ENCODE assay signal across 19 mouse cellular contexts in genomic region chr9:77353942-77354341, GRCm38 (mm10). TPM values are rescaled to one million over a fixed set of nuclear protein-coding genes. Genes with fewer than 3 reads are reported as not detected.
DNase-seq lines count a peak whose midpoint lies in the region; ATAC-seq and TF ChIP-seq lines count a peak whose summit lies in the region.
"Had no signal": no experiment of that assay in that cellular context is flagged by ENCODE, and none has a peak within 500 bp of the region (broad histone marks: within the 10 kb centered on the region; RNA-seq: fewer than 3 reads in every experiment).

No protein-coding gene starts in this region.

- no peak; the same call in 1 of the 2 replicates for TF ChIP-seq RAD21 in MEL (IDR thresholded peaks at IDR 0.05; ENCODE audit: low read depth, low read length)

- TF ChIP-seq POLR2A in MEL (IDR thresholded peaks at IDR 0.05; ENCODE audit: control insufficient read depth in 1 of 2, insufficient read depth in 1 of 2, low read depth in 1 of 2, low read length in 2 of 2, poor library complexity in 1 of 2), result no peak

- TF ChIP-seq CTCF in layer of hippocampus, adult 2 months (conservative IDR thresholded peaks at IDR 0.05), result peak; percentile 65
- peak in 2 of 3 experiments; percentile 29 to 56; a peak in 2 of 6 replicates for TF ChIP-seq CTCF in MEL (IDR thresholded peaks at IDR 0.05 in 2 of 3, conservative IDR thresholded peaks at IDR 0.05 in 1 of 3; ENCODE audit: control insufficient read depth in 1 of 3, insufficient read depth in 1 of 3, low read depth in 2 of 3, low read length in 3 of 3, poor library complexity in 1 of 3, severe bottlenecking in 1 of 3)
- peak; percentile 40 for TF ChIP-seq CTCF in stomach, postnatal 0 days (IDR thresholded peaks at IDR 0.05; ENCODE audit: low read depth)

- no peaks in the 10 kb centered on the region for H3K27me3 ChIP-seq in MEL (ENCODE audit: control insufficient read depth in 1 of 2, insufficient read depth in 2 of 2, low read length in 2 of 2)
- H3K27me3 ChIP-seq in stomach, postnatal 0 days (ENCODE audit: control insufficient read depth, insufficient read depth, low read length), result no peaks in the 10 kb centered on the region
- H3K27me3 ChIP-seq: embryonic facial prominence, embryonic 13.5 days; intestine, embryonic 15.5 days; midbrain, embryonic 13.5 days had no signal

- no peaks in the 10 kb centered on the region for H3K9me3 ChIP-seq in MEL (replicated peaks; ENCODE audit: insufficient read depth, low read length)
- H3K9me3 ChIP-seq in stomach, postnatal 0 days (ENCODE audit: control insufficient read depth, low read length), result no peaks in the 10 kb centered on the region
- H3K9me3 ChIP-seq: embryonic facial prominence, embryonic 13.5 days; hindbrain, embryonic 10.5 days; intestine, embryonic 15.5 days; midbrain, embryonic 13.5 days had no signal

- no peaks in the 10 kb centered on the region for H3K4me1 ChIP-seq in MEL (ENCODE audit: control insufficient read depth in 1 of 2, insufficient read depth in 2 of 2, low read length in 2 of 2)
- no peaks in the 10 kb centered on the region for H3K4me1 ChIP-seq in stomach, postnatal 0 days (replicated peaks; ENCODE audit: control insufficient read depth, insufficient read depth)
- H3K4me1 ChIP-seq: embryonic facial prominence, embryonic 13.5 days; hindbrain, embryonic 10.5 days; intestine, embryonic 15.5 days; midbrain, embryonic 13.5 days had no signal

- no peak for DNase-seq in layer of hippocampus, adult 2 months (ENCODE audit: low spot score in 2 of 2)
- DNase-seq in layer of hippocampus, postnatal 25 days (ENCODE audit: extremely low spot score in 1 of 2, low spot score in 1 of 2), result no peak
- peak; percentile 11 for DNase-seq in thymus, postnatal 0 days (ENCODE audit: low spot score)
- no peak for DNase-seq in thymus, adult 18-20 months
- DNase-seq in MEL (ENCODE audit: low read depth, low spot score), result peak; percentile 9
- no peak for DNase-seq in stomach, postnatal 0 days (ENCODE audit: low spot score)
- no peak for DNase-seq in layer of hippocampus, adult 8-10 months (ENCODE audit: low spot score in 2 of 2)
- DNase-seq: cerebellum, adult 11 months; gastrocnemius, postnatal 25 days; kidney, postnatal 25 days; left cerebral cortex, postnatal 4 days; lung, postnatal 4 days; right cerebral cortex, postnatal 14 days had no signal

- no peaks in the 10 kb centered on the region for H3K79me2 ChIP-seq in MEL (ENCODE audit: control insufficient read depth, insufficient read depth, low read length, poor library complexity)

- WGBS in stomach, postnatal 0 days, result 85% methylated on average over 4 of the region's 4 CpGs

- no peak overlapping the region for H3K4me2 ChIP-seq in stomach, postnatal 0 days (replicated peaks; ENCODE audit: low read depth)
- H3K4me2 ChIP-seq: embryonic facial prominence, embryonic 13.5 days; intestine, embryonic 15.5 days; midbrain, embryonic 13.5 days had no signal

- H3K4me3 ChIP-seq in layer of hippocampus, adult 2 months, result no peak overlapping the region
- H3K4me3 ChIP-seq in MEL (ENCODE audit: control insufficient read depth in 1 of 2, insufficient read depth in 1 of 2, low read depth in 2 of 2, low read length in 2 of 2), result no peak overlapping the region
- H3K4me3 ChIP-seq in stomach, postnatal 0 days (ENCODE audit: low read depth, low read length), result no peak overlapping the region
- H3K4me3 ChIP-seq: embryonic facial prominence, embryonic 13.5 days; hindbrain, embryonic 10.5 days; intestine, embryonic 15.5 days; midbrain, embryonic 13.5 days had no signal

- no peak overlapping the region for H3K9ac ChIP-seq in MEL (ENCODE audit: control insufficient read depth, low read depth, low read length, poor library complexity, severe bottlenecking)
- H3K9ac ChIP-seq in stomach, postnatal 0 days (ENCODE audit: low read length), result no peak overlapping the region
- H3K9ac ChIP-seq: embryonic facial prominence, embryonic 13.5 days; intestine, embryonic 15.5 days; midbrain, embryonic 13.5 days had no signal

- no peak overlapping the region for H3K27ac ChIP-seq in layer of hippocampus, adult 2 months
- H3K27ac ChIP-seq in MEL (ENCODE audit: control insufficient read depth, low read depth, low read length), result no peak overlapping the region
- H3K27ac ChIP-seq in stomach, postnatal 0 days (replicated peaks), result no peak overlapping the region
- H3K27ac ChIP-seq: embryonic facial prominence, embryonic 13.5 days; hindbrain, embryonic 10.5 days; intestine, embryonic 15.5 days; midbrain, embryonic 13.5 days had no signal

- ATAC-seq in stomach, postnatal 0 days (ENCODE audit: low FRiP score, low TSS enrichment), result no peak
- ATAC-seq: activated CD4-positive, CD25-positive, alpha-beta regulatory T cell, adult 4 months; intestine, embryonic 15.5 days; midbrain, embryonic 13.5 days had no signal

- no peak for TF ChIP-seq EP300 in MEL (IDR thresholded peaks at IDR 0.05; ENCODE audit: low read depth in 1 of 2, low read length in 2 of 2)
- TF ChIP-seq EP300 in stomach, postnatal 0 days (optimal IDR thresholded peaks at IDR 0.05), result no peak

- H3K36me3 ChIP-seq in MEL (ENCODE audit: control insufficient read depth in 1 of 2, insufficient read depth in 2 of 2, low read length in 2 of 2), result no peaks in the 10 kb centered on the region
- H3K36me3 ChIP-seq in stomach, postnatal 0 days (ENCODE audit: control insufficient read depth, insufficient read depth, low read length), result no peaks in the 10 kb centered on the region
- H3K36me3 ChIP-seq: embryonic facial prominence, embryonic 13.5 days; hindbrain, embryonic 10.5 days; intestine, embryonic 15.5 days; midbrain, embryonic 13.5 days had no signal

TF ChIP-seq in MEL, 35 proteins besides CTCF, POLR2A, EP300 and RAD21:
- TF ChIP-seq TBP (IDR thresholded peaks at IDR 0.05; ENCODE audit: low read depth, low read length), result no peak
- no peak for TF ChIP-seq ZMIZ1 (IDR thresholded peaks at IDR 0.05; ENCODE audit: low read depth, low read length)
- TF ChIP-seq JUND (IDR thresholded peaks at IDR 0.05; ENCODE audit: low read depth, low read length), result no peak
- TF ChIP-seq USF2 (IDR thresholded peaks at IDR 0.05; ENCODE audit: borderline replicate concordance in 1 of 2, insufficient read depth in 1 of 2, low read depth in 1 of 2, low read length in 2 of 2), result no peak
- no peak for TF ChIP-seq ZKSCAN1 (IDR thresholded peaks at IDR 0.05; ENCODE audit: low read depth, low read length)
- no peak for TF ChIP-seq ELF1 (IDR thresholded peaks at IDR 0.05; ENCODE audit: low read depth, low read length)
- TF ChIP-seq MYB (IDR thresholded peaks at IDR 0.05; ENCODE audit: low read depth, low read length), result no peak
- TF ChIP-seq SIN3A (IDR thresholded peaks at IDR 0.05; ENCODE audit: low read length), result no peak
- TF ChIP-seq MAFK (IDR thresholded peaks at IDR 0.05; ENCODE audit: borderline replicate concordance, low read depth, low read length), result no peak
- TF ChIP-seq MXI1 (IDR thresholded peaks at IDR 0.05; ENCODE audit: low read depth, low read length), result no peak
- no peak for TF ChIP-seq CHD1 (IDR thresholded peaks at IDR 0.05; ENCODE audit: low read depth, low read length)
- TF ChIP-seq CHD2 (IDR thresholded peaks at IDR 0.05; ENCODE audit: low read length), result no peak
- TF ChIP-seq GABPA (IDR thresholded peaks at IDR 0.05; ENCODE audit: low read depth, low read length), result no peak
- no peak for TF ChIP-seq KAT2A (conservative IDR thresholded peaks at IDR 0.05; ENCODE audit: low read depth, low read length)
- TF ChIP-seq NELFE (IDR thresholded peaks at IDR 0.05; ENCODE audit: low read depth, low read length), result no peak
- no peak for TF ChIP-seq HCFC1 (IDR thresholded peaks at IDR 0.05; ENCODE audit: low read depth, low read length)

RNA-seq across cellular contexts. Expression of gene Mlip, which starts 1.2 kb away (rescaled TPM):
- total RNA-seq in layer of hippocampus, adult 2 months (2021), result 10 to 100 TPM; 50.8 to 52.4 TPM
- total RNA-seq in layer of hippocampus, postnatal 25 days (2021), result 10 to 100 TPM; 41.8 to 57.7 TPM
- polyA plus RNA-seq in thymus, postnatal 0 days (2015; fragmentation: Nextera tagmentation; extraction: Ambion mirVana), result 0.14 TPM in 1 of 2 replicates, not detected in the other
- 0.04 TPM in 1 of 2 replicates, not detected in the other for total RNA-seq in MEL (2012; rRNA removed)
- polyA plus RNA-seq in MEL (2012; ENCODE audit: insufficient read depth in 1 of 2, insufficient read length in 2 of 2, low read depth in 1 of 2, low replicate concordance in 2 of 2, missing spikeins in 1 of 2), result not detected
- polyA plus RNA-seq in stomach, postnatal 0 days (2015; fragmentation: Nextera tagmentation; extraction: Ambion mirVana), result 0.32 and 0.73 TPM in 2 replicates
- total RNA-seq in layer of hippocampus, adult 8-10 months (2022), result 10 to 100 TPM; 48.3 to 53.0 (median 52.9) TPM
- polyA plus RNA-seq: neural tube, embryonic 11.5 days had no signal

Comparison
In these comparisons a context has a peak if more than half of its experiments do, and no peak if none do; other contexts are left out.
1. DNase-seq: peak in thymus, postnatal 0 days (single experiment) and MEL (single experiment); none in layer of hippocampus, adult 2 months (0 of 2), layer of hippocampus, postnatal 25 days (0 of 2), thymus, adult 18-20 months (0 of 2), stomach, postnatal 0 days (single experiment) and layer of hippocampus, adult 8-10 months (0 of 2).
2. RNA of gene Mlip, which starts 1.2 kb away (total RNA-seq): 41.8 to 57.7 TPM in layer of hippocampus, postnatal 25 days, 48.3 to 53.0 TPM in layer of hippocampus, adult 8-10 months and 50.8 to 52.4 TPM in layer of hippocampus, adult 2 months; 0.04 TPM in MEL; every median in the first group is over 10 times any median in the second.
3. Peak in every context shown above with its lines, with median percentiles within 50 percentile points of each other: CTCF ChIP-seq.